ENCODE assay signal across 25 mouse cellular contexts in the genomic region with DNA sequence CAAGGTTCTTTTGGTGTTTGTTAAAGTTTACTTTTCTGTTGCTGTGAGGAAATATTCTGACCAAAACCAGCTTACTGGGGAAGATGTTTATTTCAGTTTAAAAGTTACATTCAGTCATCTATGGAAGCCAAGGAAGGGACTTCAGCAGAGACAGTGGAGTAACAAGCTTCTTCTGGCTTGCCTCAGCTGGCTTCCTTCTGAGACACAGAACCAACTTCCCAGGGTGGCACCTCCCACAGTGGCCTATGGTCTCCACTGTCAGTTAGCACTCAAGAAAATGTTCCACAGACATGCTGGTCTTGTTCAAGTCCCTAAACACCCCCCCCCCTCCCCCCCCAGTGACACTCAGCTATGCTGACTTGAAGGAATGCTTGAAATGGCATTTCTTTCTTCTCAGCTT. TPM values are rescaled to one million over a fixed set of nuclear protein-coding genes. Genes with fewer than 3 reads are reported as not detected.
DNase-seq lines count a peak whose midpoint lies in the region; ATAC-seq and TF ChIP-seq lines count a peak whose summit lies in the region.
"Had no signal": no experiment of that assay in that cellular context is flagged by ENCODE, and none has a peak within 500 bp of the region (broad histone marks: within the 10 kb centered on the region; RNA-seq: fewer than 3 reads in every experiment).

No protein-coding gene starts in this region.

- H3K9me3 ChIP-seq in liver, embryonic 12.5 days (replicated peaks): no peaks in the 10 kb centered on the region
- H3K9me3 ChIP-seq: embryonic facial prominence, embryonic 12.5 days; forebrain, embryonic 12.5 days; hindbrain, embryonic 12.5 days; limb, embryonic 15.5 days; megakaryocyte, embryonic 14.5 days; neural tube, embryonic 12.5 days had no signal

- H3K79me2 ChIP-seq in liver, adult 2 months (ENCODE audit: control insufficient read depth, insufficient read depth, low read length): peaks cover 9% of the 10 kb centered on the region; the same call in 1 of the 2 replicates

- H3K36me3 ChIP-seq in liver, adult 2 months (ENCODE audit: control insufficient read depth, insufficient read depth, low read length): no peaks in the 10 kb centered on the region
- no peaks in the 10 kb centered on the region for H3K36me3 ChIP-seq in liver, embryonic 12.5 days
- no peaks in the 10 kb centered on the region; the same call in 1 of the 2 replicates for H3K36me3 ChIP-seq in splenic B cell, adult 2 months (ENCODE audit: control insufficient read depth, insufficient read depth, low read length, poor library complexity, severe bottlenecking)
- H3K36me3 ChIP-seq: embryonic facial prominence, embryonic 12.5 days; hindbrain, embryonic 12.5 days; limb, embryonic 15.5 days; neural tube, embryonic 12.5 days had no signal

- no peak overlapping the region for H3K4me3 ChIP-seq in liver, adult 2 months (ENCODE audit: insufficient read depth, low read depth, low read length)
- H3K4me3 ChIP-seq in liver, embryonic 12.5 days: no peak overlapping the region
- H3K4me3 ChIP-seq: embryonic facial prominence, embryonic 12.5 days; forebrain, embryonic 12.5 days; hindbrain, embryonic 12.5 days; layer of hippocampus, adult 2 months; limb, embryonic 15.5 days; megakaryocyte, embryonic 14.5 days; neural tube, embryonic 12.5 days had no signal

- ATAC-seq in liver, embryonic 12.5 days: no peak

- H3K4me1 ChIP-seq in liver, adult 2 months (ENCODE audit: control insufficient read depth, insufficient read depth, low read length): peaks cover 2% of the 10 kb centered on the region; the same call in 1 of the 2 replicates
- no peaks in the 10 kb centered on the region for H3K4me1 ChIP-seq in liver, embryonic 12.5 days
- H3K4me1 ChIP-seq: embryonic facial prominence, embryonic 12.5 days; forebrain, embryonic 12.5 days; hindbrain, embryonic 12.5 days; limb, embryonic 15.5 days; neural tube, embryonic 12.5 days had no signal

- no peak for TF ChIP-seq CTCF in liver, adult 2 months (IDR thresholded peaks at IDR 0.05; ENCODE audit: low read depth, low read length)

- H3K27ac ChIP-seq in liver, adult 2 months (replicated peaks; ENCODE audit: insufficient read depth, low read depth, low read length): no peak overlapping the region
- H3K27ac ChIP-seq in liver, embryonic 12.5 days: no peak overlapping the region
- H3K27ac ChIP-seq: embryonic facial prominence, embryonic 12.5 days; forebrain, embryonic 12.5 days; hindbrain, embryonic 12.5 days; layer of hippocampus, adult 2 months; limb, embryonic 15.5 days; neural tube, embryonic 12.5 days had no signal

- intact Hi-C loops in left cerebral cortex, postnatal 4 days (cut with DNase I): no loop called here

- no peak for TF ChIP-seq POLR2A in liver, adult 2 months (IDR thresholded peaks at IDR 0.05; ENCODE audit: extremely low read depth, insufficient read depth, low read length)

- peak; percentile 52 for DNase-seq in liver, adult 2 months (ENCODE audit: extremely low read depth, low read depth, low spot score)
- DNase-seq in adipocyte (ENCODE audit: low spot score): peak; percentile 76
- DNase-seq in lung, postnatal 14 days: peak; percentile 32
- peak; percentile 14 for DNase-seq in splenic B cell, adult 2 months (ENCODE audit: low read depth, low spot score)
- no peak for DNase-seq in left cerebral cortex, postnatal 4 days
- no peak for DNase-seq in cerebellum, adult 11 months
- DNase-seq in layer of hippocampus, postnatal 14 days (ENCODE audit: low spot score in 2 of 2): no peak
- DNase-seq: adrenal gland, postnatal 25 days; cerebellum, postnatal 10 days; gastrocnemius, postnatal 25 days; heart, adult 18-20 months; kidney, adult 2 months; kidney, postnatal 25 days; midbrain, embryonic 14.5 days; right cerebral cortex, postnatal 14 days; thymus, postnatal 14 days had no signal

- no peak overlapping the region for H3K4me2 ChIP-seq in liver, embryonic 12.5 days
- H3K4me2 ChIP-seq: embryonic facial prominence, embryonic 12.5 days; forebrain, embryonic 12.5 days; hindbrain, embryonic 12.5 days; limb, embryonic 15.5 days; neural tube, embryonic 12.5 days had no signal

- H3K9ac ChIP-seq in liver, adult 2 months (ENCODE audit: low read depth, low read length): no peak overlapping the region
- H3K9ac ChIP-seq in liver, embryonic 12.5 days: no peak overlapping the region
- H3K9ac ChIP-seq: embryonic facial prominence, embryonic 12.5 days; forebrain, embryonic 12.5 days; hindbrain, embryonic 12.5 days; limb, embryonic 15.5 days; neural tube, embryonic 12.5 days had no signal

- no peaks in the 10 kb centered on the region for H3K27me3 ChIP-seq in liver, adult 2 months (ENCODE audit: control insufficient read depth, insufficient read depth, low read length)
- no peaks in the 10 kb centered on the region for H3K27me3 ChIP-seq in liver, embryonic 12.5 days (replicated peaks)
- H3K27me3 ChIP-seq in splenic B cell, adult 2 months (ENCODE audit: control insufficient read depth, insufficient read depth, low read length, poor library complexity, severe bottlenecking): no peaks in the 10 kb centered on the region
- H3K27me3 ChIP-seq: CH12.LX; embryonic facial prominence, embryonic 12.5 days; forebrain, embryonic 12.5 days; hindbrain, embryonic 12.5 days; limb, embryonic 15.5 days; megakaryocyte, embryonic 14.5 days; neural tube, embryonic 12.5 days had no signal

RNA-seq across cellular contexts. Expression of a gene that starts 30.9 kb away (rescaled TPM):
- total RNA-seq in liver, adult 2 months (2014; rRNA removed): 11.8 and 14.1 TPM in 2 replicates
- polyA plus RNA-seq in liver, adult 2 months (2012; rRNA removed): 2.4 and 2.5 TPM in 2 replicates
- polyA plus RNA-seq in liver, embryonic 12.5 days (2016; fragmentation: Nextera tagmentation; extraction: Ambion mirVana): 2.8 and 3.1 TPM in 2 replicates
- 10 to 100 TPM; 56.2 to 61.7 TPM for total RNA-seq in left cerebral cortex, postnatal 4 days (2021)
- total RNA-seq in layer of hippocampus, postnatal 14 days (2021): 10 to 100 TPM; 42.4 to 45.1 TPM

Comparison
In these comparisons a context has a peak if more than half of its experiments do, and no peak if none do; other contexts are left out.
1. DNase-seq: peak in liver, adult 2 months (single experiment), adipocyte (single experiment), lung, postnatal 14 days (single experiment) and splenic B cell, adult 2 months (single experiment); none in left cerebral cortex, postnatal 4 days (single experiment), cerebellum, adult 11 months (single experiment) and layer of hippocampus, postnatal 14 days (0 of 2).